Mouse (Mus musculus): ENCODE data around the gene Il10ra.

GRCm38 (mm10) chr9:45251990-45252389 is 17.0 kb downstream of the Il10ra start:
- TF ChIP-seq POLR2A (IDR thresholded peaks at IDR 0.05; ENCODE audit: extremely low read depth, insufficient read depth, low read length) (no peak), CTCF (IDR thresholded peaks at IDR 0.05; ENCODE audit: extremely low read depth, insufficient read depth, low read length) (no peak)
